Mouse (Mus musculus): ENCODE data around the gene Efcab9. TPM values are rescaled to one million over a fixed set of nuclear protein-coding genes. Genes with fewer than 3 reads are reported as not detected.

The Efcab9 gene
- not detected in 2 replicates for polyA plus RNA-seq (2012)

GRCm38 (mm10) chr11:32531871-32532764 lies at the start of gene Efcab9:
TSS of gene Efcab9 (minus strand) at chr11:32532081.

GRCm38 (mm10) chr11:32532765-32533481 lies 1.0 kb upstream of the Efcab9 start, which contains the start of gene Stk10:
TSS of gene Stk10 (plus strand) at chr11:32533305.

Other genes with a start within 250 kb of the Efcab9 start
- gene Hba-a1, start 248.6 kb downstream of the Efcab9 start, polyA plus RNA-seq (2012), result 485 and 868 TPM in 2 replicates
- not detected in 2 replicates for gene Hbq1b, start 245.1 kb downstream of the Efcab9 start, polyA plus RNA-seq (2012)
- gene Hba-a2, start 235.6 kb downstream of the Efcab9 start, polyA plus RNA-seq (2012), result 294 and 751 TPM in 2 replicates
- not detected in 2 replicates for gene Hbq1a, start 232.0 kb downstream of the Efcab9 start, polyA plus RNA-seq (2012)
- 4.6 and 4.9 TPM in 2 replicates for gene Sh3pxd2b, start 184.3 kb downstream of the Efcab9 start, polyA plus RNA-seq (2012)
- 5.7 and 11.8 TPM in 2 replicates for gene Ubtd2, start 76.7 kb downstream of the Efcab9 start, polyA plus RNA-seq (2012)
- gene Stk10, start 1.2 kb upstream of the Efcab9 start, polyA plus RNA-seq (2012), result 25.0 and 26.8 TPM in 2 replicates
- 19.6 and 29.7 TPM in 2 replicates for gene Fbxw11, start 110.6 kb upstream of the Efcab9 start, polyA plus RNA-seq (2012)